Mouse (Mus musculus) liver, adult 2 months (tissue): ENCODE results near the gene Galr3.

Experiments
- CTCF ChIP-seq: fragments of 200-500 bp; IDR thresholded peaks from 2 replicates; pipeline ENCODE4 v1.5.1; 2011; ENCODE audit warnings: low read depth, low read length, control low read depth
- POLR2A ChIP-seq: fragments of 200-500 bp; IDR thresholded peaks from 2 replicates; pipeline ENCODE4 v1.6.1; 2011; ENCODE audit warnings: low read length, control low read depth; ENCODE audit not compliant: insufficient read depth; ENCODE audit errors: extremely low read depth

- TF ChIP-seq POLR2A (no peak), CTCF (no peak)
Measured at GRCm38 (mm10) chr15:79075658-79076365, 34.1 kb downstream of the Galr3 start.
